8 mouse cellular contexts compared by ENCODE assay signal in genomic region chr19:10102054-10102700, GRCm38 (mm10). TPM values are rescaled to one million over a fixed set of nuclear protein-coding genes. Genes with fewer than 3 reads are reported as not detected.
A peak's percentile ranks its signal among the peaks of the same experiment; 100 is the strongest.
DNase-seq lines count a peak whose midpoint lies in the region; ATAC-seq and TF ChIP-seq lines count a peak whose summit lies in the region.

No protein-coding gene starts in this region.

- H3K27me3 ChIP-seq in thymus, adult 2 months (ENCODE audit: control insufficient read depth, insufficient read depth, low read length): no peaks in the 10 kb centered on the region
- H3K27me3 ChIP-seq in intestine, embryonic 15.5 days (replicated peaks): no peaks in the 10 kb centered on the region
- no peaks in the 10 kb centered on the region for H3K27me3 ChIP-seq in midbrain, embryonic 16.5 days (ENCODE audit: control insufficient read depth, insufficient read depth, low read depth, low read length)

- TF ChIP-seq CTCF in thymus, adult 2 months (IDR thresholded peaks at IDR 0.05; ENCODE audit: borderline replicate concordance, control insufficient read depth, extremely low read depth, insufficient read depth, low read length, poor library complexity): no peak

- WGBS in thymus, adult 2 months: 16% methylated on average over 21 of the region's 25 CpGs
- 4% methylated on average over 24 of the region's 25 CpGs for WGBS in intestine, embryonic 15.5 days
- WGBS in midbrain, embryonic 16.5 days: 3% methylated on average over 21 of the region's 25 CpGs

- no peak overlapping the region for H3K27ac ChIP-seq in thymus, adult 2 months (ENCODE audit: control insufficient read depth, insufficient read depth, low read length)
- peak overlapping the region; percentile 93 for H3K27ac ChIP-seq in intestine, embryonic 15.5 days
- peak overlapping the region; percentile 97 for H3K27ac ChIP-seq in midbrain, embryonic 16.5 days (ENCODE audit: low read length)

- peak overlapping the region; percentile 69 for H3K4me2 ChIP-seq in intestine, embryonic 15.5 days (replicated peaks)
- peak overlapping the region; percentile 94 for H3K4me2 ChIP-seq in midbrain, embryonic 16.5 days (ENCODE audit: low read length)

- H3K9ac ChIP-seq in intestine, embryonic 15.5 days: peak overlapping the region; percentile 79
- H3K9ac ChIP-seq in midbrain, embryonic 16.5 days (ENCODE audit: low read depth, low read length): peak overlapping the region; percentile 78

- peak; percentile 8 for DNase-seq in embryo, embryonic 11.5 days (ENCODE audit: low read depth, low spot score)
- no peak for DNase-seq in embryo, embryonic 9.5 days (ENCODE audit: extremely low spot score)
- peak; percentile 51 for DNase-seq in thymus, adult 2 months
- DNase-seq in thymus, adult 18-20 months: no peak
- no peak for DNase-seq in ovary, postnatal 36 days (ENCODE audit: low spot score)
- no peak for DNase-seq in layer of hippocampus, adult 9-11 months

- TF ChIP-seq POLR2A in thymus, adult 2 months (IDR thresholded peaks at IDR 0.05; ENCODE audit: control insufficient read depth, extremely low read depth, insufficient read depth, low read length, poor library complexity): no peak

- peak overlapping the region; percentile 64 for H3K4me3 ChIP-seq in thymus, adult 2 months (ENCODE audit: control insufficient read depth, insufficient read depth, low read length)
- peak overlapping the region; percentile 71 for H3K4me3 ChIP-seq in intestine, embryonic 15.5 days (replicated peaks)
- peak overlapping the region; percentile 67 for H3K4me3 ChIP-seq in midbrain, embryonic 16.5 days (ENCODE audit: low read depth, low read length)

- no peaks in the 10 kb centered on the region for H3K9me3 ChIP-seq in intestine, embryonic 15.5 days
- H3K9me3 ChIP-seq in midbrain, embryonic 16.5 days (replicated peaks; ENCODE audit: control insufficient read depth, low read length, poor library complexity, severe bottlenecking): no peaks in the 10 kb centered on the region

- ATAC-seq in intestine, embryonic 15.5 days: no peak
- ATAC-seq in midbrain, embryonic 16.5 days: peak; percentile 68

- H3K4me1 ChIP-seq in thymus, adult 2 months (replicated peaks; ENCODE audit: control insufficient read depth, insufficient read depth, low read length): peaks cover 18% of the 10 kb centered on the region
- H3K4me1 ChIP-seq in intestine, embryonic 15.5 days (replicated peaks): peaks cover 32% of the 10 kb centered on the region
- H3K4me1 ChIP-seq in midbrain, embryonic 16.5 days (ENCODE audit: control insufficient read depth, insufficient read depth, low read length): peaks cover 33% of the 10 kb centered on the region

- H3K36me3 ChIP-seq in thymus, adult 2 months (ENCODE audit: control insufficient read depth, insufficient read depth, low read length): no peaks in the 10 kb centered on the region
- H3K36me3 ChIP-seq in intestine, embryonic 15.5 days: no peaks in the 10 kb centered on the region
- no peaks in the 10 kb centered on the region for H3K36me3 ChIP-seq in midbrain, embryonic 16.5 days (ENCODE audit: control insufficient read depth, insufficient read depth, low read length)

RNA-seq across cellular contexts. Expression of gene Fads2, which starts 0.6 kb away (rescaled TPM):
- polyA plus RNA-seq in thymus, adult 2 months (2012; rRNA removed): 36.3 and 45.6 TPM in 2 replicates
- 194 and 205 TPM in 2 replicates for polyA plus RNA-seq in intestine, embryonic 15.5 days (2015; fragmentation: Nextera tagmentation; extraction: Ambion mirVana)
- polyA plus RNA-seq in midbrain, embryonic 16.5 days (2015; fragmentation: Nextera tagmentation; extraction: Ambion mirVana): 215 and 256 TPM in 2 replicates

Comparison
In these comparisons a context has a peak if more than half of its experiments do, and no peak if none do; other contexts are left out.
1. DNase-seq: peak in embryo, embryonic 11.5 days (single experiment) and thymus, adult 2 months (single experiment); none in embryo, embryonic 9.5 days (single experiment), thymus, adult 18-20 months (0 of 2), ovary, postnatal 36 days (single experiment) and layer of hippocampus, adult 9-11 months (single experiment).
2. Peak in every context shown above with its lines, with median percentiles within 50 percentile points of each other: H3K4me3 ChIP-seq.